Mouse (Mus musculus) forebrain, embryonic 16.5 days (tissue): ENCODE measurements around the gene Wdr45. TPM values are rescaled to one million over a fixed set of nuclear protein-coding genes. Genes with fewer than 3 reads are reported as not detected.
A peak's percentile ranks its signal among the peaks of the same experiment; 100 is the strongest.

Experiments used
- ATAC-seq: fragments of 200-750 bp; cut with Nextera tagmentation; 2 replicates; pipeline ENCODE4 v1.8.0; 2017; ENCODE audit warnings: mild to moderate bottlenecking, moderate library complexity
- H3K27ac ChIP-seq: fragments of 300-500 bp; sonication (generic); 2 replicates; pipeline ENCODE4 v1.5.1; 2014; ENCODE audit warnings: low read length, control low read depth
- H3K27me3 ChIP-seq: fragments of 300-500 bp; sonication (generic); replicated peaks from 2 replicates; pipeline ENCODE4 v1.6.1; 2014; ENCODE audit warnings: low read length; ENCODE audit not compliant: control insufficient read depth, insufficient read depth
- H3K36me3 ChIP-seq: fragments of 300-500 bp; sonication (generic); 2 replicates; pipeline ENCODE4 v1.6.1; 2014; ENCODE audit not compliant: control insufficient read depth, insufficient read depth
- H3K4me1 ChIP-seq: fragments of 300-500 bp; sonication (generic); replicated peaks from 2 replicates; pipeline ENCODE4 v1.6.1; 2014; ENCODE audit warnings: low read length; ENCODE audit not compliant: control insufficient read depth, insufficient read depth
- H3K4me2 ChIP-seq: fragments of 300-500 bp; sonication (generic); 2 replicates; pipeline ENCODE4 v1.6.1; 2014; ENCODE audit warnings: mild to moderate bottlenecking, low read length, control low read depth
- H3K4me3 ChIP-seq: fragments of 300-500 bp; sonication (generic); replicated peaks from 2 replicates; pipeline ENCODE4 v1.5.1; 2014; ENCODE audit warnings: mild to moderate bottlenecking, low read length, control low read depth
- H3K9ac ChIP-seq: fragments of 300-500 bp; sonication (generic); replicated peaks from 2 replicates; pipeline ENCODE4 v1.6.1; 2014; ENCODE audit warnings: low read depth, low read length, control low read depth
- H3K9me3 ChIP-seq: fragments of 300-500 bp; sonication (generic); 2 replicates; pipeline ENCODE4 v1.6.1; 2016; ENCODE audit warnings: low read length; ENCODE audit not compliant: control insufficient read depth
- WGBS: fragments of 180-500 bp; shearing (Covaris S2); extraction: QIAGEN DNeasy Blood & Tissue Kit; methylation state at CpG from one replicate; pipeline ENCODE4 v1.1.7; 2014; 5-methylcytosine and 5-hydroxymethylcytosine counted together
- polyA plus RNA-seq: library from polyadenylated mRNA; unstranded; fragments of >200 nt; fragmentation: Nextera tagmentation; extraction: Ambion mirVana; gene quantifications from 2 replicates; pipeline ENCODE4 v1.2.1, GENCODE M21; 2015

The Wdr45 gene
- polyA plus RNA-seq, 1 experiment from 2014 or later, result 40.5 TPM

- Histone ChIP-seq H3K36me3 (no peaks in the 10 kb centered on the region), H3K4me2 (peak overlapping the region; percentile 43), H3K27ac (no peak overlapping the region), H3K9me3 (no peaks in the 10 kb centered on the region), H3K4me1 (peaks cover 3% of the 10 kb centered on the region; the same call in 1 of the 2 replicates), H3K9ac (peak overlapping the region; percentile 26; the same call in 1 of the 2 replicates), H3K27me3 (no peaks in the 10 kb centered on the region), H3K4me3 (peak overlapping the region; percentile 29)
- 45% methylated on average over 10 of the region's 10 CpGs for WGBS
- no peak for ATAC-seq
Observed at GRCm38 (mm10) chrX:7675001-7675380, 39.1 kb upstream of the Wdr45 start.

GRCm38 (mm10) chrX:7678986-7679385 lies 35.1 kb upstream of the Wdr45 start:
- no peak overlapping the region for H3K9ac ChIP-seq
- H3K9me3 ChIP-seq, result no peaks in the 10 kb centered on the region
- no peak overlapping the region for H3K4me3 ChIP-seq
- ATAC-seq, result no peak
- H3K36me3 ChIP-seq, result no peaks in the 10 kb centered on the region
- H3K4me2 ChIP-seq, result no peak overlapping the region
- H3K27ac ChIP-seq, result no peak overlapping the region
- H3K27me3 ChIP-seq, result no peaks in the 10 kb centered on the region
- no peaks in the 10 kb centered on the region for H3K4me1 ChIP-seq
- 50% methylated on average over 3 of the region's 3 CpGs for WGBS

- Histone ChIP-seq H3K27me3 (no peaks in the 10 kb centered on the region), H3K4me2 (peak overlapping the region; percentile 51), H3K27ac (no peak overlapping the region), H3K9me3 (no peaks in the 10 kb centered on the region), H3K4me3 (peak overlapping the region; percentile 24), H3K36me3 (no peaks in the 10 kb centered on the region), H3K9ac (no peak overlapping the region; the same call in 1 of the 2 replicates), H3K4me1 (no peaks in the 10 kb centered on the region)
- WGBS, result 19% methylated on average over 27 of the region's 27 CpGs
- peak; percentile 96 for ATAC-seq
Observed at GRCm38 (mm10) chrX:7679405-7680056, 34.6 kb upstream of the Wdr45 start.

DNA sequence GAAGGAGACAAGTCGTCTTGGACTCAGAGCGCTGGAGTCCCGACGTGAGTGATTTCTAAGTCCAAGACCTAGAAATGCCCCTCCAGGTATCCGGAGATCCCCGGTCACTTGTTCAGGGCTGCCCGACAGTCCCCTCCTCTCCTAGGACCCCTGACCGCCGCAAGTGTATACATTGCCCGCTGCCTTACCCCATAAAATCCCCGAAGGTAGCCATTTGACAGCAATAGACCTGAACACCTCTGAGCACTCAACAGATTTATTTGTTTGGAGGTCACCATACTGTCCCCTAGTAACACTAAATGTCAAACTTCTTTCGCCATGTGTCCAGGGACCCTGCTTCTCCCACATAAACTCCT lies 34.1 kb upstream of the Wdr45 start:
- Histone ChIP-seq H3K4me3 (peak overlapping the region; percentile 24), H3K9me3 (no peaks in the 10 kb centered on the region), H3K27me3 (no peaks in the 10 kb centered on the region), H3K27ac (no peak overlapping the region), H3K4me1 (no peaks in the 10 kb centered on the region), H3K9ac (no peak overlapping the region; the same call in 1 of the 2 replicates), H3K36me3 (no peaks in the 10 kb centered on the region), H3K4me2 (peak overlapping the region; percentile 51)
- WGBS, result 30% methylated on average over 12 of the region's 12 CpGs
- ATAC-seq, result peak; percentile 56; the same call in 1 of the 2 replicates

GRCm38 (mm10) chrX:7680864-7681263 lies 33.3 kb upstream of the Wdr45 start, which contains the start of gene Magix:
TSS of gene Magix (minus strand) at chrX:7681251.
- H3K9ac ChIP-seq, result no peak within 1 kb of the TSS; the same call in 1 of the 2 replicates
- peak within 1 kb of the TSS; percentile 24; the same call in 1 of the 2 replicates for H3K4me3 ChIP-seq
- no peaks in the 10 kb centered on the region for H3K9me3 ChIP-seq
- ATAC-seq, result no peak
- H3K4me1 ChIP-seq, result no peaks in the 10 kb centered on the region
- no peaks in the 10 kb centered on the region for H3K27me3 ChIP-seq
- peak within 1 kb of the TSS; percentile 51 for H3K4me2 ChIP-seq
- WGBS, result 61% methylated on average over 14 of the region's 14 CpGs
- no peaks in the 10 kb centered on the region for H3K36me3 ChIP-seq
- H3K27ac ChIP-seq, result no peak within 1 kb of the TSS

GRCm38 (mm10) chrX:7688321-7688720 lies 25.8 kb upstream of the Wdr45 start:
- H3K27me3 ChIP-seq, result no peaks in the 10 kb centered on the region
- no peaks in the 10 kb centered on the region for H3K9me3 ChIP-seq
- H3K4me3 ChIP-seq, result no peak overlapping the region
- WGBS, result 89% methylated on average over 2 of the region's 2 CpGs
- no peaks in the 10 kb centered on the region for H3K36me3 ChIP-seq
- H3K9ac ChIP-seq, result no peak overlapping the region
- no peak for ATAC-seq
- H3K27ac ChIP-seq, result no peak overlapping the region
- no peaks in the 10 kb centered on the region for H3K4me1 ChIP-seq
- no peak overlapping the region for H3K4me2 ChIP-seq

DNA sequence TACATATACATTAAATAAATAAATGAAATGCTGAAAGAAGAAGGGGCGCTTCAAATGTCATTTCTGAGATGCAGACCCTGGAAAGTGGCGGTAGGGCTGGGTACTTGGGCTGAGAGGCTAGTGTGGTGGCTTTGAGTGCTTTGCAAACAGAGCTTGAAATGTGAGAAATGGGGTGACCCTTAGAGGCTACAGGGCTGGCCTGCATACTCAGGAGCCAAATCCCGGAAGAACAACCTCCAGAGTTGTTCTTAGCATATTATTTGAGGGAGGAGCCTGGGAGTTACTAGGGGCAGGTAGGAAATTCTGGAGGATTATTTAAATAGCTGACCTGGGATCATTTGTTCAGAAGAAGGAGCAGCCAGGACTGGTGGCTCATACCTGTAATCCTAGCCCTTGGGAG lies 23.6 kb upstream of the Wdr45 start:
- Histone ChIP-seq H3K9ac (no peak overlapping the region), H3K36me3 (no peaks in the 10 kb centered on the region), H3K27me3 (no peaks in the 10 kb centered on the region), H3K9me3 (no peaks in the 10 kb centered on the region), H3K4me3 (no peak overlapping the region), H3K4me1 (no peaks in the 10 kb centered on the region), H3K27ac (no peak overlapping the region), H3K4me2 (no peak overlapping the region)
- WGBS, result 62% methylated on average over 3 of the region's 3 CpGs
- ATAC-seq, result no peak

GRCm38 (mm10) chrX:7692862-7693261 lies 21.3 kb upstream of the Wdr45 start:
- no peaks in the 10 kb centered on the region for H3K4me1 ChIP-seq
- H3K4me3 ChIP-seq, result no peak overlapping the region
- no peaks in the 10 kb centered on the region for H3K27me3 ChIP-seq
- 39% methylated on average over 4 of the region's 4 CpGs for WGBS
- no peak overlapping the region for H3K9ac ChIP-seq
- no peak for ATAC-seq
- no peaks in the 10 kb centered on the region for H3K36me3 ChIP-seq
- no peaks in the 10 kb centered on the region for H3K9me3 ChIP-seq
- H3K27ac ChIP-seq, result no peak overlapping the region
- H3K4me2 ChIP-seq, result no peak overlapping the region

GRCm38 (mm10) chrX:7696520-7696919 lies 17.6 kb upstream of the Wdr45 start:
- peak overlapping the region; percentile 41; the same call in 1 of the 2 replicates for H3K4me2 ChIP-seq
- peak overlapping the region; percentile 19; the same call in 1 of the 2 replicates for H3K4me3 ChIP-seq
- H3K4me1 ChIP-seq, result peaks cover 5% of the 10 kb centered on the region
- no peaks in the 10 kb centered on the region for H3K9me3 ChIP-seq
- no peaks in the 10 kb centered on the region for H3K36me3 ChIP-seq
- WGBS, result 49% methylated on average over 6 of the region's 6 CpGs
- H3K27me3 ChIP-seq, result no peaks in the 10 kb centered on the region
- H3K27ac ChIP-seq, result no peak overlapping the region
- ATAC-seq, result peak; percentile 43
- no peak overlapping the region; the same call in 1 of the 2 replicates for H3K9ac ChIP-seq
